Mouse (Mus musculus): Measurements from ENCODE around the gene Wdr48. TPM values are rescaled to one million over a fixed set of nuclear protein-coding genes. Genes with fewer than 3 reads are reported as not detected.

Gene Wdr48
- 19.0 and 22.3 TPM in 2 replicates for polyA plus RNA-seq (2015; fragmentation: Nextera tagmentation; extraction: Ambion mirVana)

GRCm38 (mm10) chr9:119894339-119895009 is at the start of gene Wdr48:
Wdr48 (plus strand) TSS chr9:119894878.

GRCm38 (mm10) chr9:119937005-119937773 is 42.5 kb downstream of the Wdr48 start, which contains the start of the genes Gorasp1 and Ttc21a:
Gorasp1 (minus strand) TSS chr9:119937565.
Ttc21a (plus strand) TSS chr9:119937606.

Other genes with a start within 250 kb of the Wdr48 start
- 0.04 TPM in 1 of 2 replicates, not detected in the other for gene Scn10a, start 175.6 kb upstream of the Wdr48 start, polyA plus RNA-seq (2015; fragmentation: Nextera tagmentation; extraction: Ambion mirVana)
- 0.02 and 0.04 TPM in 2 replicates for gene Scn11a, start 69.4 kb upstream of the Wdr48 start, polyA plus RNA-seq (2015; fragmentation: Nextera tagmentation; extraction: Ambion mirVana)
- 8.3 and 10.4 TPM in 2 replicates for gene Gorasp1, start 42.7 kb downstream of the Wdr48 start, polyA plus RNA-seq (2015; fragmentation: Nextera tagmentation; extraction: Ambion mirVana)
- gene Ttc21a, start 42.7 kb downstream of the Wdr48 start, polyA plus RNA-seq (2015; fragmentation: Nextera tagmentation; extraction: Ambion mirVana) = 0.12 and 0.29 TPM in 2 replicates
- 2.4 and 4.1 TPM in 2 replicates for gene Csrnp1, start 89.8 kb downstream of the Wdr48 start, polyA plus RNA-seq (2015; fragmentation: Nextera tagmentation; extraction: Ambion mirVana)
- gene Xirp1, start 128.7 kb downstream of the Wdr48 start, polyA plus RNA-seq (2015; fragmentation: Nextera tagmentation; extraction: Ambion mirVana) = 0.05 TPM in 1 of 2 replicates, not detected in the other
- 4.4 and 8.5 TPM in 2 replicates for gene Cx3cr1, start 175.0 kb downstream of the Wdr48 start, polyA plus RNA-seq (2015; fragmentation: Nextera tagmentation; extraction: Ambion mirVana)
- 0.43 and 0.79 TPM in 2 replicates for gene Ccr8, start 197.2 kb downstream of the Wdr48 start, polyA plus RNA-seq (2015; fragmentation: Nextera tagmentation; extraction: Ambion mirVana)
- gene Slc25a38, start 215.5 kb downstream of the Wdr48 start, polyA plus RNA-seq (2015; fragmentation: Nextera tagmentation; extraction: Ambion mirVana) = 107 and 126 TPM in 2 replicates
- gene Rpsa, start 232.8 kb downstream of the Wdr48 start, polyA plus RNA-seq (2015; fragmentation: Nextera tagmentation; extraction: Ambion mirVana) = 1,614 and 1,633 TPM in 2 replicates

Data from spleen, postnatal 0 days (tissue).